Mouse (Mus musculus) forebrain, embryonic 11.5 days (tissue): Measurements from ENCODE around the gene Calm1. TPM values are rescaled to one million over a fixed set of nuclear protein-coding genes. Genes with fewer than 3 reads are reported as not detected.

Experiments
- ATAC-seq: fragments of 200-750 bp; cut with Nextera tagmentation; replicated peaks from 2 replicates; pipeline ENCODE4 v1.8.0; 2017; ENCODE audit warnings: moderate TSS enrichment; ENCODE audit not compliant: low FRiP score
- DNase-seq: peaks from one replicate; pipeline ENCODE4 v3.0.0-alpha.2; 2017; ENCODE audit warnings: low spot score
- H3K27ac ChIP-seq: fragments of 300-500 bp; sonication (generic); 2 replicates; pipeline ENCODE4 v1.5.1; 2014; ENCODE audit warnings: low read depth, low read length
- H3K27me3 ChIP-seq: fragments of 300-500 bp; sonication (generic); 2 replicates; pipeline ENCODE4 v1.6.1; 2014; ENCODE audit warnings: mild to moderate bottlenecking, low read length, mixed read lengths; ENCODE audit not compliant: control insufficient read depth, insufficient read depth
- H3K36me3 ChIP-seq: fragments of 300-500 bp; sonication (generic); 2 replicates; pipeline ENCODE4 v1.6.1; 2014; ENCODE audit warnings: mild to moderate bottlenecking, low read length, moderate library complexity, mixed read lengths; ENCODE audit not compliant: control insufficient read depth, insufficient read depth
- H3K4me1 ChIP-seq: fragments of 300-500 bp; sonication (generic); replicated peaks from 2 replicates; pipeline ENCODE4 v1.6.1; 2014; ENCODE audit warnings: low read length, mixed read lengths; ENCODE audit not compliant: control insufficient read depth, insufficient read depth
- H3K4me2 ChIP-seq: fragments of 300-500 bp; sonication (generic); 2 replicates; pipeline ENCODE4 v1.6.1; 2014; ENCODE audit warnings: low read depth, mild to moderate bottlenecking, low read length, moderate library complexity, mixed read lengths; ENCODE audit not compliant: severe bottlenecking
- H3K4me3 ChIP-seq: fragments of 300-500 bp; sonication (generic); 2 replicates; pipeline ENCODE4 v1.5.1; 2014; ENCODE audit warnings: low read depth, low read length
- H3K9ac ChIP-seq: fragments of 300-500 bp; sonication (generic); 2 replicates; pipeline ENCODE4 v1.6.1; 2014; ENCODE audit warnings: low read length
- H3K9me3 ChIP-seq: fragments of 300-500 bp; sonication (generic); 2 replicates; pipeline ENCODE4 v1.6.1; 2016; ENCODE audit warnings: low read length, mixed read lengths; ENCODE audit not compliant: control insufficient read depth
- WGBS: fragments of 180-500 bp; shearing (Covaris S2); extraction: QIAGEN DNeasy Blood & Tissue Kit; methylation state at CpG from one replicate; pipeline ENCODE4 v1.1.7; 2014; 5-methylcytosine and 5-hydroxymethylcytosine counted together
- polyA plus RNA-seq: library from polyadenylated mRNA; unstranded; fragments of >200 nt; fragmentation: Nextera tagmentation; extraction: Ambion mirVana; gene quantifications from 2 replicates; pipeline ENCODE4 v1.2.1, GENCODE M21; 2014

Gene Calm1
- polyA plus RNA-seq, 1 experiment from 2014 or later: 1,283 TPM

DNA sequence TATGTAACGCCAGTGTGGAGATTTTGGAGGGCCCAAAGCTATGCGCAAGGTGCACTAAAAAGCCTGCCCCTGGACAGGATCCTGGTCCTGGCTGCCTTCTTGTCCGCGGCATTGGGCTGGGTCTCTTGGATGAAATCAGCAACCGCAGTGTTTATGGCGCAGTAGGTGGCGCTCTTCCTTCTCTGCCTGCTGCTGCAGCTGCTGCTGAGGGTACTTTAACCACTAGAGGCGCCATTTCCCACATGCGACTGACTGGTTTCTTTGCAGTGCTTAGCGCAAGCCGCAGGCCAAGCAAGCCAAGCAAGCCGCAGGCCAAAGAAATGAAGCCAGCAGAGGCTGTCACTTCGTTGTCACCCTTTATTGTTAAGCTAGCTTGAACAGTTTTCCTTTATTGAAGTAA is 2.6 kb downstream of the Calm1 start:
- Histone ChIP-seq H3K27me3 (no peaks in the 10 kb centered on the region), H3K27ac (no peak overlapping the region), H3K4me1 (0 out of 2 replicates have a peak, but pooled peaks cover 3% of the 10 kb centered on the region), H3K4me3 (peak overlapping the region; percentile 100), H3K9me3 (no peaks in the 10 kb centered on the region), H3K4me2 (peak overlapping the region; percentile 84), H3K9ac (no peak overlapping the region), H3K36me3 (peaks cover 23% of the 10 kb centered on the region)
- peak; percentile 96 for DNase-seq
- ATAC-seq: peak; percentile 47
- 2% methylated on average over 13 of the region's 13 CpGs for WGBS

DNA sequence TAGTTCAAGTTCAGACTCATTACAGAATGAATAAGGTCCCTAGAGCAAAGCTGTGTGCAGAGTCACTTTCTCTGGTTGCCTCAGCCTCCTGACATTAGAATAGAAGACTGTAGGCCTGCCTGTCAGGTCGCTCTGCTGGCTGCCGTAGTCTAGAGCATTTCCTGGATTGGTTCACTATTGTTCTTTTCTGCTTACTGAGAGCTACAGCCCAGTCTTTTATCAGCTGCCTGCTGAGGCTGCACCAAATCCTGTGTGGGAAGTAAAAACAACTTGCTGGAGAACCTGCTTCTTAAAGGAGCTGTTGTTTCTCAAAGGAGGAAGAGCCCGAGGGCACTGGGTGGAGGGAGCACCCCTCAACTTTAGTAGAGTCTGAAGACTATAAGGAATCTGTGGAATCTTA is 4.5 kb downstream of the Calm1 start:
- Histone ChIP-seq H3K9me3 (no peaks in the 10 kb centered on the region), H3K27ac (no peak overlapping the region), H3K27me3 (no peaks in the 10 kb centered on the region), H3K9ac (no peak overlapping the region), H3K4me2 (no peak overlapping the region), H3K4me3 (no peak overlapping the region), H3K4me1 (0 out of 2 replicates have a peak, but pooled peaks cover 3% of the 10 kb centered on the region), H3K36me3 (peaks cover 29% of the 10 kb centered on the region)
- no peak for DNase-seq
- 71% methylated on average over 3 of the region's 3 CpGs for WGBS
- ATAC-seq: no peak

DNA sequence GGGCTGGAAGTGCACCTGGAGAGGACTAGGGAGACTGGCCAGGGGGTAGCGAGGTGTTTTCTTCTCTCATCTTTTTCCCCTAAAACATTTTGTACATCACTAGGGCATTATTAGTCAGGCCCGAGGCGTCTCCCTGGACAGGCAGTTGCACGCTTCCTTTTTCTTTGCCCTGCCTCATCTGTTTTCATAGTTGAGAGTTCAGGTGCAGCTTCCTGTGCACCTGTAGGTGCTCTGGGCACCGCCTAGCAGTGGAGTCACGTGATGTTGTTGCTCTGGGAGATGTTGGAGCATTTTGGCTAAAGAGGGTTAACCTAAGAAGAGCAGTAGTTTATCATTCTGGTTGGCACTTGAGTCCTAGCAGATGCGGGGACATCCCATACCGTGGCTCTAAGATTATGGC is 5.9 kb downstream of the Calm1 start:
- Histone ChIP-seq H3K9me3 (no peaks in the 10 kb centered on the region), H3K36me3 (peaks cover 32% of the 10 kb centered on the region), H3K9ac (no peak overlapping the region), H3K27me3 (no peaks in the 10 kb centered on the region), H3K4me2 (no peak overlapping the region), H3K4me3 (no peak overlapping the region), H3K27ac (no peak overlapping the region), H3K4me1 (0 out of 2 replicates have a peak, but pooled peaks cover 3% of the 10 kb centered on the region)
- no peak for DNase-seq
- 96% methylated on average over 8 of the region's 8 CpGs for WGBS
- ATAC-seq: no peak

DNA sequence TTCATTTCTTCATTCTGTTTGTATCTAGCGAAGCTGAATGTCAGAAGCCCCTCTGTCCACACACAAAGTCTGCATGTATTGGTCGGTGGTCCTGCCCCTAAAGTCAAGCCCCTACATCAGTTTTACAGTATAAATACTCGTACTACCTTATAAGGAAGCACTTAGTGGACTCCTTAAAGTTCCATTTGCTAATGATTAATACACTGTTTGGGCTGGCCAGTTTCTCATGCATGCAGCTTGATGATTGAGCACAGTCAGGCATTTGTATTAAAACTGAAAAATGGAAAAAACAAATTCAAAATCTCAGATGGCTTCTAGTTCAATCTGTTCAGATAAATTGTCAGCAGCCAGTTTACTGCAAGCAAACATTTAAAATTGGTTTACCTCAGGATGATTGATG is 7.3 kb downstream of the Calm1 start:
- H3K9me3 ChIP-seq: no peaks in the 10 kb centered on the region
- H3K4me3 ChIP-seq: no peak overlapping the region
- 97% methylated on average over 3 of the region's 3 CpGs for WGBS
- peaks cover 32% of the 10 kb centered on the region for H3K36me3 ChIP-seq
- H3K4me1 ChIP-seq: 0 out of 2 replicates have a peak, but pooled peaks cover 3% of the 10 kb centered on the region
- ATAC-seq: no peak
- H3K27me3 ChIP-seq: no peaks in the 10 kb centered on the region
- DNase-seq: no peak
- no peak overlapping the region for H3K4me2 ChIP-seq
- H3K9ac ChIP-seq: no peak overlapping the region
- H3K27ac ChIP-seq: no peak overlapping the region

DNA sequence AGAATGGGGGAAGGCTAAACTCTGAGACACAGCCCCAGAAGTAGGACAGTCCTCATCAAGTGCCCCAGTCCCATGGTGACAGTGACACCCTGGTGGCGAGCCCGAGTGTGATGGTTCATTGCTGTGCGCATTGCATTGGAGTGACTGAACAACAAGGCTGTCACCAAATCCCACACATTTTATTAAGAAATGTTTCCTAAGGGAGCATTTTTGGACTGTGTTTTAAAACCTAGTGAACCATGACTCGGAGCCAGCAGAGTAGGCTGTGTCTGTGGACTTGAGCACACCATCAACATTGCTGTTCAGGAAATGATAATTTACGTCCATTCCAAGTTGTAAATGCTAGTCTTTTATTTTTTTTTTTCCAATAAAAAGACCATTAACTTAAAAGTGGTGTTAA is 7.7 kb downstream of the Calm1 start:
- peaks cover 32% of the 10 kb centered on the region for H3K36me3 ChIP-seq
- no peak overlapping the region for H3K9ac ChIP-seq
- H3K9me3 ChIP-seq: no peaks in the 10 kb centered on the region
- no peak for DNase-seq
- H3K27ac ChIP-seq: no peak overlapping the region
- WGBS: 90% methylated on average over 5 of the region's 5 CpGs
- 0 out of 2 replicates have a peak, but pooled peaks cover 3% of the 10 kb centered on the region for H3K4me1 ChIP-seq
- no peak for ATAC-seq
- H3K4me2 ChIP-seq: no peak overlapping the region
- H3K4me3 ChIP-seq: no peak overlapping the region
- no peaks in the 10 kb centered on the region for H3K27me3 ChIP-seq

DNA sequence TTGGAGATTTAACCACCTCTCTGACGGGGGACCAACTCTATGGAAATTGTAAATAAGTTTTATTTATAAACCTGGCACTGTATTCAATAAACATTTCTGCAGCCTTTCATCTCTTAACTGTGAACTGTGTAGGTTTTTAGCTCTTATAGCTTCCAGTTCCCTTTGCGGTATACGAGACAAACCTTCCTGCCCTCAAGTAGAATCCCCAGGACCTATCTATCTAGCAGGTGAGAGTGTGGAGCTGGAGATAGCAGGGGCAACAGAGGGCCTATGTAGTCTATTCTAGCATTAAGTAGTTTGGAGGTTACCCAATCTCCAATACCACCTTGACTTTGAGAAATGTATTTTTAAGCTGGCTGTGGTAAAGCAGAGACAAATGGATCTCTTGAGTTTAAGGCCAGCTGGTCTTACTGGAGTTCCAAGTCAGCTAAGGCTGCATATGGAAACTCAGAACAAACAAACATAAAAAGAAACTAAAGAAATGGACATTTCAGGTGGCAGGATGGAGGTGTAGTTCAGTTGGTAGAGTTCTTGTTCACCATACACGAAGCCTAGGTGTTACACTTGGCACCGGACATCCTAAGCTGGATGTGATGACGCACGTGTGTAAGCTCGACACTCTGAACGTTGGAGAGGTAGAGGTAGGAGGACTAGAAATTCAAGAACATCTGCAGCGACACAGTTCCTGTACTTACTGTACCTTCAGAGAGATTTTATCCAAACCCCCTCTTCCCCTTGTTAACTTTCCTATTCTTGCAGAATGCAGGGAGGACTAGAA is 10.7 kb downstream of the Calm1 start:
- H3K4me2 ChIP-seq: no peak overlapping the region
- no peak overlapping the region for H3K27ac ChIP-seq
- no peaks in the 10 kb centered on the region for H3K9me3 ChIP-seq
- no peaks in the 10 kb centered on the region for H3K4me1 ChIP-seq
- H3K9ac ChIP-seq: no peak overlapping the region
- peaks cover 19% of the 10 kb centered on the region for H3K36me3 ChIP-seq
- DNase-seq (no peak), ATAC-seq (no peak)
- WGBS: 94% methylated on average over 10 of the region's 10 CpGs
- H3K4me3 ChIP-seq: no peak overlapping the region
- no peaks in the 10 kb centered on the region for H3K27me3 ChIP-seq

DNA sequence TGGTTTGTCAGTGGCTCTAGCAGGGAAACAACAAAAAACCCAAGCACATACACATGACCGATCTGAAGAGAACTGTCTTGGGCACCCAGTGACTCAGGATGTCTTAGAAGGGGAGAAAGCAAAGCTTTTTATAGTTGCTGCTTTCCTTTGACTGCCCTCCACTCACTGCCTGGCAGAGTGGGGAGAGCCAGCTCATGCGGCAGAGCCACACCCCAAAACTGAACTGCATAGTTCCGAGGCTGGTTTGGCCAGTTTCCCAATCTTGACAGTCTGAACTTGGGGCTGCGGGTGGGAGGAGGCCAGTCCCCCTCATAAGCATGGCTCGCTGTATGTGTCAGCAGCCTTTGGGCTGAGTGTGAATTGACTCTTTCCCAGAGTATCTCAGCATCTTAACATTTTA is 11.7 kb downstream of the Calm1 start:
- Histone ChIP-seq H3K36me3 (peaks cover 14% of the 10 kb centered on the region; the same call in 1 of the 2 replicates), H3K4me3 (no peak overlapping the region), H3K27me3 (no peaks in the 10 kb centered on the region), H3K27ac (no peak overlapping the region), H3K9me3 (no peaks in the 10 kb centered on the region), H3K4me2 (no peak overlapping the region), H3K4me1 (no peaks in the 10 kb centered on the region), H3K9ac (no peak overlapping the region)
- DNase-seq: no peak
- WGBS: 83% methylated on average over 5 of the region's 5 CpGs
- ATAC-seq: no peak

DNA sequence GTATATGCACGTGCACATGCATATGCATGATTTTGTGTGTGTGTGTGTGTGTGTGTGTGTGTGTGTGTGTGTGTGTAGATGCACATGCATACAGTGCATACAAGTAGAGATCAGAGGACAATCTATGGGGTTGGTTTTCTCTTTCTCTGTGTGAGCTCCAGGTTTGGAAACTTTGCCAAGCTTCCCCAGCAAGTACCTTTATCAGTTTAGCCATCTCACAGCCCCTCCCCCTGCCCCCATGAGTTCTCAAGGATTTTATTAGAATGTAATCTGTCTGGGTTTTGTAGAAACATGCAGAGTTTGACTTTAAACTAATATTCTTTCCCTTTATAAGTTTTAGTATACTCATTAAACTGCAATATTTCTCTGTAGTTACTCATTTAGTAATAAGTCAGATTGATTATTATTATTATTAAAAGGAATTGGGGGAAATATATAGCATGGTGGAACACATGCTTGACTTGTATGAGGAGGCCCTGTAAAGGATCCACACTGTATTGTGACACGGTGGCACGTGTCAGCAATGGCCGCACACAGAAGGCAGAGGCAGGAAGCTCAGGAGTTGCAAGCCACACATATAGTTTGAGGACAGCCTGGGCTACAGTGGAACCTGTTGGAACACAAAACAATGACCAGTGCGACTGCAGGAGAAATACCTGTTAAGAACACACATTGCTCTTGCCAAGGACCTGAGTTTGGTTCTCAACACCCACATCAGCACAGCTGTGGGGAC is 12.4 kb downstream of the Calm1 start:
- no peaks in the 10 kb centered on the region for H3K4me1 ChIP-seq
- H3K9me3 ChIP-seq: no peaks in the 10 kb centered on the region
- WGBS: 92% methylated on average over 5 of the region's 5 CpGs
- H3K9ac ChIP-seq: no peak overlapping the region
- no peak overlapping the region for H3K4me3 ChIP-seq
- DNase-seq (no peak), ATAC-seq (no peak)
- no peak overlapping the region for H3K4me2 ChIP-seq
- H3K27ac ChIP-seq: no peak overlapping the region
- H3K36me3 ChIP-seq: peaks cover 11% of the 10 kb centered on the region; the same call in 1 of the 2 replicates
- no peaks in the 10 kb centered on the region for H3K27me3 ChIP-seq
